In the genomic region with DNA sequence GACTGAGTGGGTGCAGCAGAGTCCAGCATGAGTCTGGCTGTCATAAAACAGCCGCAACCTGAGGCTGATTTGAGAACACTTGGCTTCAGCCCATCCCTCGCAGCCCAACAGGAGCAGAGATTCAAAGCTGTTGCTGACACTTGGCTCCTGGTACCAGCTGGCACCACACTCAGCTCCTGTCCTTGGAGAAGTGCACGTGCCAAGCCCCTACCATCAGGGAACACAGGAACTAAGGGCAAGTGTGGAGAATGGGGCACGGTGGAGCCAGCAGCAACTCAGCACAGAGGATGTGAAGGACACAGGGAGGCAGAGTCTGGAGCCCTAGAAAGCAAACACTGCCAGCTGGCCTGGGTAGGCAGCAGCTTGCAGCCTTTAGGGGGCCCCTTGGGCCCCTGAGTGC, we compare ENCODE assay signal across 12 mouse cellular contexts. TPM values are rescaled to one million over a fixed set of nuclear protein-coding genes. Genes with fewer than 3 reads are reported as not detected.
DNase-seq lines count a peak whose midpoint lies in the region; ATAC-seq and TF ChIP-seq lines count a peak whose summit lies in the region.
"Had no signal": no experiment of that assay in that cellular context is flagged by ENCODE, and none has a peak within 500 bp of the region (broad histone marks: within the 10 kb centered on the region; RNA-seq: fewer than 3 reads in every experiment).

No protein-coding gene starts in this region.

- intact Hi-C loops in gastrocnemius, postnatal 36 days (cut with DNase I) = no loop called here

- ATAC-seq in lung, embryonic 14.5 days (ENCODE audit: insufficient read depth) = peak; percentile 54; the same call in 1 of the 2 replicates
- 0 out of 2 replicates have a peak, but pooled peaks have one; percentile 12 for ATAC-seq in embryonic facial prominence, embryonic 15.5 days (ENCODE audit: insufficient number of reproducible peaks, low FRiP score, low TSS enrichment, low read depth)
- ATAC-seq in hindbrain, embryonic 16.5 days = peak; percentile 84
- ATAC-seq in megakaryocyte-erythroid progenitor cell, adult 5-6 weeks (replicated peaks; ENCODE audit: low FRiP score, low TSS enrichment, poor library complexity, severe bottlenecking) = no peak

- no peaks in the 10 kb centered on the region for H3K27me3 ChIP-seq in lung, embryonic 14.5 days (ENCODE audit: insufficient read depth, low read length)
- H3K27me3 ChIP-seq in embryonic facial prominence, embryonic 15.5 days = peaks cover 6% of the 10 kb centered on the region; the same call in 1 of the 2 replicates
- H3K27me3 ChIP-seq in hindbrain, embryonic 16.5 days (replicated peaks; ENCODE audit: control insufficient read depth, insufficient read depth, low read length) = no peaks in the 10 kb centered on the region

- peak; percentile 23 for DNase-seq in lung, embryonic 14.5 days
- DNase-seq in lung, postnatal 14 days = no peak
- peak; percentile 88 for DNase-seq in brain, embryonic 14.5 days (ENCODE audit: low read depth)
- DNase-seq in c-Kit-positive CD71-positive TER-119-positive erythroid progenitor cells, embryonic 14.5 days (ENCODE audit: low spot score) = no peak
- no peak for DNase-seq in gastrocnemius, postnatal 36 days

- no peak overlapping the region for H3K4me3 ChIP-seq in lung, embryonic 14.5 days (ENCODE audit: low read depth, low read length)
- H3K4me3 ChIP-seq in embryonic facial prominence, embryonic 15.5 days (replicated peaks) = no peak overlapping the region
- no peak overlapping the region for H3K4me3 ChIP-seq in hindbrain, embryonic 16.5 days (ENCODE audit: low read length)

- H3K4me2 ChIP-seq in lung, embryonic 14.5 days = no peak overlapping the region
- no peak overlapping the region for H3K4me2 ChIP-seq in embryonic facial prominence, embryonic 15.5 days (replicated peaks)
- no peak overlapping the region for H3K4me2 ChIP-seq in hindbrain, embryonic 16.5 days (ENCODE audit: low read length)

- H3K36me3 ChIP-seq in lung, embryonic 14.5 days (ENCODE audit: insufficient read depth) = no peaks in the 10 kb centered on the region
- no peaks in the 10 kb centered on the region for H3K36me3 ChIP-seq in embryonic facial prominence, embryonic 15.5 days
- no peaks in the 10 kb centered on the region for H3K36me3 ChIP-seq in hindbrain, embryonic 16.5 days (ENCODE audit: control insufficient read depth, insufficient read depth, low read length)

- no peak overlapping the region for H3K9ac ChIP-seq in lung, embryonic 14.5 days
- no peak overlapping the region for H3K9ac ChIP-seq in embryonic facial prominence, embryonic 15.5 days
- no peak overlapping the region for H3K9ac ChIP-seq in hindbrain, embryonic 16.5 days (ENCODE audit: low read depth, low read length)

- H3K4me1 ChIP-seq in lung, embryonic 14.5 days (ENCODE audit: insufficient read depth) = no peaks in the 10 kb centered on the region
- 0 out of 2 replicates have a peak, but pooled peaks cover 6% of the 10 kb centered on the region for H3K4me1 ChIP-seq in embryonic facial prominence, embryonic 15.5 days
- peaks cover 10% of the 10 kb centered on the region for H3K4me1 ChIP-seq in hindbrain, embryonic 16.5 days (ENCODE audit: control insufficient read depth, insufficient read depth, low read depth, low read length)

- no peak for TF ChIP-seq CTCF in lung, embryonic 14.5 days (IDR thresholded peaks at IDR 0.05; ENCODE audit: low read depth)
- no peak for TF ChIP-seq CTCF in brain, embryonic 14.5 days (IDR thresholded peaks at IDR 0.05; ENCODE audit: borderline replicate concordance, extremely low read depth, insufficient read depth, insufficient read length)

- no peaks in the 10 kb centered on the region for H3K9me3 ChIP-seq in lung, embryonic 14.5 days (ENCODE audit: low read depth, low read length)
- H3K9me3 ChIP-seq in embryonic facial prominence, embryonic 15.5 days (replicated peaks) = no peaks in the 10 kb centered on the region
- no peaks in the 10 kb centered on the region for H3K9me3 ChIP-seq in hindbrain, embryonic 16.5 days (ENCODE audit: control insufficient read depth, low read length)

- WGBS in lung, embryonic 14.5 days = 6% methylated on average over 4 of the region's 4 CpGs
- 15% methylated on average over 4 of the region's 4 CpGs for WGBS in embryonic facial prominence, embryonic 15.5 days
- WGBS in hindbrain, embryonic 16.5 days = 17% methylated on average over 4 of the region's 4 CpGs

- TF ChIP-seq POLR2A in brain, embryonic 14.5 days (IDR thresholded peaks at IDR 0.05; ENCODE audit: borderline replicate concordance, extremely low read depth, insufficient read depth, insufficient read length, poor library complexity, severe bottlenecking) = no peak

- H3K27ac ChIP-seq in lung, embryonic 14.5 days (ENCODE audit: low read depth) = no peak overlapping the region
- no peak overlapping the region for H3K27ac ChIP-seq in embryonic facial prominence, embryonic 15.5 days (replicated peaks)
- no peak overlapping the region for H3K27ac ChIP-seq in hindbrain, embryonic 16.5 days (ENCODE audit: low read depth, low read length)

RNA-seq across cellular contexts. Expression of a gene that starts 19.9 kb away (rescaled TPM):
- not detected in 2 replicates for polyA plus RNA-seq in lung, embryonic 14.5 days (2014; fragmentation: Nextera tagmentation; extraction: Ambion mirVana)
- polyA plus RNA-seq in brain, embryonic 14.5 days (2012; rRNA removed) = 0.10 TPM in 1 of 2 replicates, not detected in the other
- not detected in 2 replicates for polyA plus RNA-seq in embryonic facial prominence, embryonic 15.5 days (2015; fragmentation: Nextera tagmentation; extraction: Ambion mirVana)
- polyA plus RNA-seq in hindbrain, embryonic 16.5 days (2015; fragmentation: Nextera tagmentation; extraction: Ambion mirVana) = 0.15 TPM in 2 replicates
- not detected in 2 replicates for total RNA-seq in megakaryocyte-erythroid progenitor cell, adult 5-6 weeks (2014; fragmentation: Nextera tagmentation)
- not detected in 2 replicates for total RNA-seq in megakaryocyte-erythroid progenitor cell, adult 5-6 weeks (2017)
- not detected for total RNA-seq in gastrocnemius, postnatal 36 days (2021)
- total RNA-seq: common myeloid progenitor, adult 5-6 weeks had no signal
- polyA plus RNA-seq: liver, embryonic 16.5 days had no signal

RNA-seq across cellular contexts. Expression of a gene that starts 20.9 kb away (rescaled TPM):
- 2.6 and 3.4 TPM in 2 replicates for polyA plus RNA-seq in lung, embryonic 14.5 days (2014; fragmentation: Nextera tagmentation; extraction: Ambion mirVana)
- 0.82 and 0.97 TPM in 2 replicates for polyA plus RNA-seq in brain, embryonic 14.5 days (2012; rRNA removed)
- polyA plus RNA-seq in embryonic facial prominence, embryonic 15.5 days (2015; fragmentation: Nextera tagmentation; extraction: Ambion mirVana) = 0.15 and 0.37 TPM in 2 replicates
- polyA plus RNA-seq in hindbrain, embryonic 16.5 days (2015; fragmentation: Nextera tagmentation; extraction: Ambion mirVana) = 1.4 and 1.6 TPM in 2 replicates
- not detected in 2 replicates for total RNA-seq in megakaryocyte-erythroid progenitor cell, adult 5-6 weeks (2014; fragmentation: Nextera tagmentation)
- total RNA-seq in megakaryocyte-erythroid progenitor cell, adult 5-6 weeks (2017) = 0.99 TPM in 1 of 2 replicates, not detected in the other
- total RNA-seq in gastrocnemius, postnatal 36 days (2021) = under 1 TPM; 0.17 to 0.46 TPM
- total RNA-seq: common myeloid progenitor, adult 5-6 weeks had no signal

RNA-seq across cellular contexts. Expression of a gene that starts 33.5 kb away (rescaled TPM):
- polyA plus RNA-seq in lung, embryonic 14.5 days (2014; fragmentation: Nextera tagmentation; extraction: Ambion mirVana) = 950 and 1,052 TPM in 2 replicates
- polyA plus RNA-seq in brain, embryonic 14.5 days (2012; rRNA removed) = 835 and 914 TPM in 2 replicates
- polyA plus RNA-seq in embryonic facial prominence, embryonic 15.5 days (2015; fragmentation: Nextera tagmentation; extraction: Ambion mirVana) = 587 and 734 TPM in 2 replicates
- 315 and 319 TPM in 2 replicates for polyA plus RNA-seq in hindbrain, embryonic 16.5 days (2015; fragmentation: Nextera tagmentation; extraction: Ambion mirVana)
- 3,723 and 3,737 TPM in 2 replicates for total RNA-seq in megakaryocyte-erythroid progenitor cell, adult 5-6 weeks (2014; fragmentation: Nextera tagmentation)
- 4,053 and 5,358 TPM in 2 replicates for total RNA-seq in megakaryocyte-erythroid progenitor cell, adult 5-6 weeks (2017)
- total RNA-seq in gastrocnemius, postnatal 36 days (2021) = 100 to 1,000 TPM; 171 to 173 TPM

RNA-seq across cellular contexts. Expression of a gene that starts 47.1 kb away (rescaled TPM):
- polyA plus RNA-seq in lung, embryonic 14.5 days (2014; fragmentation: Nextera tagmentation; extraction: Ambion mirVana) = 30.0 and 32.8 TPM in 2 replicates
- 22.1 and 23.6 TPM in 2 replicates for polyA plus RNA-seq in brain, embryonic 14.5 days (2012; rRNA removed)
- polyA plus RNA-seq in embryonic facial prominence, embryonic 15.5 days (2015; fragmentation: Nextera tagmentation; extraction: Ambion mirVana) = 30.3 and 32.2 TPM in 2 replicates
- 22.7 and 23.0 TPM in 2 replicates for polyA plus RNA-seq in hindbrain, embryonic 16.5 days (2015; fragmentation: Nextera tagmentation; extraction: Ambion mirVana)
- 18.9 and 31.1 TPM in 2 replicates for total RNA-seq in megakaryocyte-erythroid progenitor cell, adult 5-6 weeks (2014; fragmentation: Nextera tagmentation)
- 11.0 and 27.5 TPM in 2 replicates for total RNA-seq in megakaryocyte-erythroid progenitor cell, adult 5-6 weeks (2017)
- total RNA-seq in gastrocnemius, postnatal 36 days (2021) = 1 to 10 TPM; 4.9 to 6.0 TPM

RNA-seq across cellular contexts. Expression of a gene that starts 50.1 kb away (rescaled TPM):
- polyA plus RNA-seq in lung, embryonic 14.5 days (2014; fragmentation: Nextera tagmentation; extraction: Ambion mirVana) = 0.37 TPM in 1 of 2 replicates, not detected in the other
- polyA plus RNA-seq in brain, embryonic 14.5 days (2012; rRNA removed) = 0.03 and 0.07 TPM in 2 replicates
- 0.15 TPM in 1 of 2 replicates, not detected in the other for polyA plus RNA-seq in embryonic facial prominence, embryonic 15.5 days (2015; fragmentation: Nextera tagmentation; extraction: Ambion mirVana)
- not detected in 2 replicates for polyA plus RNA-seq in hindbrain, embryonic 16.5 days (2015; fragmentation: Nextera tagmentation; extraction: Ambion mirVana)
- total RNA-seq in megakaryocyte-erythroid progenitor cell, adult 5-6 weeks (2014; fragmentation: Nextera tagmentation) = not detected in 2 replicates
- total RNA-seq in megakaryocyte-erythroid progenitor cell, adult 5-6 weeks (2017) = not detected in 2 replicates
- total RNA-seq in gastrocnemius, postnatal 36 days (2021) = not detected
- total RNA-seq: common myeloid progenitor, adult 5-6 weeks; MEL had no signal
- polyA plus RNA-seq: gonadal fat pad, adult 2 months; liver, embryonic 16.5 days had no signal

Comparison
In these comparisons a context has a peak if more than half of its experiments do, and no peak if none do; other contexts are left out.
1. DNase-seq: peak in lung, embryonic 14.5 days (single experiment) and brain, embryonic 14.5 days (single experiment); none in lung, postnatal 14 days (single experiment), c-Kit-positive CD71-positive TER-119-positive erythroid progenitor cells, embryonic 14.5 days (single experiment) and gastrocnemius, postnatal 36 days (0 of 2).